Mouse (Mus musculus) kidney, postnatal 4 days (tissue): ENCODE measurements at regions not wholly inside any gene's neighbourhood (a gene's known extent, or its start where the extent isn't known, plus 50 kb on each side); places are given as distances from the start of the nearest gene placed in this dataset.
A peak's percentile ranks its signal among the peaks of the same experiment; 100 is the strongest.

Source experiments
- DNase-seq, 2 experiments: peaks; one replicate each; pipeline ENCODE4 v3.0.0; 2021; ENCODE audit warnings: mixed read lengths in 2 of 2

DNA sequence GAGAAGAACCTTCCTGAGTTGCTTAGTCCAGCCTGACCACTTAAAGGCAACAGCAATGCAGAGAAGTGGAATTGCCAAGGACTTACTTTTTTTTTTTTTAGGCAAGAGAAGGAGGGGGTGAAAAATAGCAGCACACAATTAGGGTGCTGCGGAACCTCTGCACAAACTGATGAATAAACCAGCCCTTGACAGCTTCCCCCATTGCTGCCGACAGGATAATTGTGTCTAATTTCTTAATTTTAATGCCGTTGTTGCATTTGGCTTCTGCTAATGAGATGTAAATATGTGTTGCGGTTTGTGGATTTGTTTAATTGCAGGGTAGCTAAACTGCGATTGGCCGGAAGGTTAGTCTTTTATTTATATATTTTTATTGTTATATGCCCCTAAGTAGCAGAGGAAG lies 157.5 kb upstream of the B3gat1 start:
- no peak for DNase-seq

DNA sequence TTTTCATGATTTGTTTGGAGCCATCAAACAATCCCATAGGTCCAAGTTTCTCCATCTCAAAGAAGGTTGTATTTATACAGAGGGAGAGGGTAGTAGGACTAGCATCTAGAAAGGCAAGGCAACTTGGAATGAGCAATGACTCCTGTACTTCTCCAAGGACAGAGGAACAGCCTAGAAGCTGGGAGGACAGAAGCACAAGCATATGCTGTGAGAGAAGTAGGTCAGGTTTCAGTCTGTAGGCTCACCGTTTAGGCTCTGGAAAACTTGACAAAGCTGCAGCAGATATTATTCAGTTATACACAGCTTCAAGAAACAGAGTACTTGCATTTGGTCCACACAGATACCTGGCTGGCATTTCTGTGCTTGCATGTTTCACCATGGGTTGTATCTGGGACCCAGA lies 131.5 kb upstream of the B3gat1 start:
- no peak for DNase-seq

DNA sequence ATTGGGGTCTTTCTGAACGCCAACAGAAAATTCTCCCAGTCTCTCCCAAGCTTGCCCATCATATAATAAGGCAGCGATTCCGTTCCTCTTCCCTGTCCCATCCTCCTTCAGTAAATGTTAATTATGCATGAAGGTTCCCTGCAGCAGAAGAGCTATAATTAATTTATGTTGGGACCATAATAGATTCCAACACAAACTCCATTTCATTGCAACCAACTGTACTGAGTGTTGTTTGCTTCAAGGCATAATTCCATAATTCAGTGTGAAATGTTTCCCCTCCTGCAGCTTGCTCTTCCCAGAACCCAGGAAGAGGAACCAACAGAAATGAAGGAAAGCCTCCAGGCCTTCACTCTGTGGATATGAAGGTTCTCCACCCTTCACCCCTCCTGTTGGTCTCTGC lies 129.0 kb upstream of the B3gat1 start:
- no peak for DNase-seq

DNA sequence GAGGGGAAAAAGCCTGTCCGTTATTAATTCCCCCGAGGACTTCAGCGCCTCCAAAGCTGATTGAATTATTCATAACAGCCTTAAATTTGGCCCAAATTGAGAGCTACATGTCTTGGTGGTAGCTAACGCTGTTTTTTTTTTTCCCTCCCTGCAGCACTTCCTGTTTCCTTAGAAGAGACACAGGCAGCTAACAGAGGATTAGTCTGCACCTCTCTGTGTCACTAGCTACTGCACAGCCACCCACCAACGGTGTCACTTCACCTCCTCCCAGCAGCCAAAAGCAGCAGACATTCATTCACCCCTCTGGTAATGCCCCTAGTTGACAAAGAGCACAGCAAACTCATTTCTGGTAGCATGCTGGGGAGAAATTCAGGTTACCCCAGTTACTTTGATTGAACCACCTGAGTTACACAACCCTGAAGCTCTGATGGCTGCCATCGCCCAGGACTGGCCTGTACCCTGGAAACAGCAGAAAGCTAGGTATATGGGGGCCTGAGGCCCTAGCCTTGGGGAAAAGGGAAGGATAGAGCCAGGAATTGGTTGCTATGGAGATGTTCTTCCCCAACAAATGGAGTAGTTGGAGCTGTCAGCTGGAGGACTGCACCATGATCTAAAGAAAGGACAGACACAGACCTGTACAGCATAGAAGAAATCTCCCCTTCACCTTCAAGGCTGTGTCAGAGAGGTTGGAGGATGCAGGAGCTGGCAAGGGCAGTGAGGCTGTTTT lies 121.7 kb upstream of the B3gat1 start:
- no peak for DNase-seq

- no peak for DNase-seq
Measured at GRCm38 (mm10) chr9:26622840-26623448, 110.6 kb upstream of the B3gat1 start.

DNA sequence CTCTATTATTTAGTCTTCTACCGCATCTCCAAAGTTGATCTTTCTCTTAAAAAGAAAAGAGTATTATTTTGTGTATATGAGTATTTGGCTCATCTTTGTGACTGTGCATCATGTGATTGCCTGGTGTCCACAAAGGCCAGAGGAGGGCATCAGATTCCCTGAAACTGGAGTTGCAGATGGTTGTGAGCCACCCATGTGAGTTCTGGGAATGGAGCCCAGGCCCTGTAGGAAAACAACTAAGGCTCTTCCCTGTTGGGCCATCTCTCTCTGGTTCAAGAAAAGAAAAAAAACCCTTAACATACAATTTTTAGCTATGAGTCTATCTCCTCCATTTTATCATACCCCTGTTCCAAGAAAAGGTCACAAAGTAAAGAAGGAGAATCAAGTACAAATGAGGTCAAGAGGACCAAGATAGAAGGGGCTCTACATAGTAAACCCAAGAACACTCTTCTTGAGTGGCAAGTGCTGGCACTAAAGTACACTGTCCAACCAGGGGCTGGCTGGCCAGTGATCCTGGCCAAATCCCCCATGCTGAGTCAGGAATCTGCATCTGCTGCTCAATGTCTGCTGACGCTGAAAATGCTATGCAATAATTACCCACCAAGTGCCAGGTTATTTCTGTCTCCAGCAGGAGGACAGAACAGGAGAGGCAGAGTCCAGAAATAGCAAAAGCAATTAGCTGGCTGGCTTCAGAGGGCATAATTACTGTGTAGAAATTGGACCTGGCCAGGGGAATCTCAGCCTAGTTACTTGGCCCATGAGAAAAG lies 108.2 kb upstream of the B3gat1 start:
- peak in 1 of 2 experiments; percentile 13 for DNase-seq

DNA sequence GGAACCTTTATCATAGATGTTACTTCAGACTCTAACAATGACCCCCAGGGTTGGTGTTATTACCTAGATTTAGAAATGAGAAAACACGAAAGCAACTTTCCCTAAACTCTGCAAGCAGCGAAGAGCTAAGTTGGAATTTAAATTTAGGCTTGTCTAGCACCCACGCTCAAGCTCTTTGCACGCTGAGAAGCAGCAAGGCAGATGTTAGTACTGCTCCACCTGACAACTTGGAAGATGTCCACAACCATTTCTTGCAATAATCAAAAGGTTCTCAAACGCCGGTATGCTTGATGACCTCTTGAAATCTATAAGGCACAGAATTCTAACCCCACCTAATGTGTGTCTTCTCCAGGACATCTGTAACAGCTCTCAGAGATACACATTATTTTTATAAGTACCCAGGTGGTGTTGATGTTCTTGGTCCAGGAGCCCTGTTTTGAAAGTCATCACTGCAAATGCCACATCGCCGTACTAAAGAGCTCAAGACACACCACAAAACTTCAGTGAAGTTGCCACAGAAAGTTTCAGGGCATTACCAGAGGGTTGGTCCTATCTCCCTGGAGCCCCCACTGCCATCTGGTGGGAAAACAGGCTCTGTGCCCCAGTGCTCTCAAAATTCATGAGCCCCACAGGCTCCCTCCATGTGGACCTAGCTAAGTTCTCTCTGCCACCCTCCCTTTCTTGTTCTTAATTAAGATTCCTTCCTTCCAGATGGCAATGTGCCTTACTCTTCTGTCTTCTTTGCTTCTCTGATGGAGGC lies 100.5 kb upstream of the B3gat1 start:
- peak in 1 of 2 experiments; percentile 2 for DNase-seq

DNA sequence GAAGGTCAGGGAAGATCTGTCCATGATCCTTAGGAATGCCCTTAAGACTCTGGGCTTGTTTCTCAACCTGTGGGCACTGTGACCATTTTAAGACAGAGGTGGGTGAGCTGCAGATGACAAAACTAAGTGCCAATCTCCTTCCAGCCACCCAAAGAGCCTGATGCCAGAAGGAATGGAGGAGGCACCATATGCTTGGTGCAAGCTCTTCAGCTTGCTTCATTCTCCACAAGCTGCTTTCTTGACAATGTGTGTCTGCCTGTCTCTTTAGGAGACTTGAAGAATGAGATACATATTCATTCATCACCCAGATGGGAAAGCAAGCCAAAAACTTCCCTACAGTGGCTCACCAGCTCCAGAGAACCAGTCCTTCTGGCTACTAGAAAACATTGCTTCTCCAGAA lies 98.3 kb upstream of the B3gat1 start:
- DNase-seq = no peak

DNA sequence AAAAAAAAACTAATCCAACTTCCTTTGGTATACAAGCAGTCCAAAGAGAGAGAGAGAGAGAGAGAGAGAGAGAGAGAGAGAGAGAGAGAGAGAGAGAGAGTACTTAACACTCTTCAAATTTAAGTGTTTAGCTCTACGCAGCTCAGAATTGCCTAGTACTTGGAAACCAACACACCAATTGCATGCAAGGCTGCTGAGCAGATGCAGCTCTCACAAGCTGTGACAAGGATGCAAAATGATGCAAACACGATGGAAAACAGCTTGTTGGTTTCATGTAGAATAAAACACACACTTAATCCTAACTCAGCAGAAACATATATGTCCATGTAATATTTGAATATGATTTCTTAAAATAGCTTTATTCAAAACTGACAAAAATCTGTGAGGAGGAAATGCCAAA lies 94.9 kb upstream of the B3gat1 start:
- no peak for DNase-seq

DNA sequence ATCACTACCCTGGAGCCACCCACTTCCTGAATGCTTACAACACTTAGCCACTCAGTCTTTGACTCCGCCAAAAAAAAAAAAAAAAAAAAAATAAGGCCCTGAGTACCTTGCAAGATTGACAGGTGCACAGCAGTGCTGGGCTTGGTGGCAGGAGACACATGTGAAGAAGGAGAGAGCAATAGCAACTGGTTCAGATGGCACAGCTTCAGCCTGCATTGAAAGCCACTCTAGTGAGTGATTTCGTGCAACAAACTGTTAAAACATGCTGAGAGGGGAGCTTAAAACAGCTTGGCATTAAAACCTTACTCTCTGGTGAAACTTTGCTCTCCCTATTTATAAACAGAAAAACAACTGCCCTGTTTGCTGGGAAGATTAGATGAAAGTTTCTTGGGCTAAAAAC lies 91.2 kb upstream of the B3gat1 start:
- DNase-seq = no peak

GRCm38 (mm10) chr9:26642831-26643230 lies 90.7 kb upstream of the B3gat1 start:
- no peak for DNase-seq

- DNase-seq = no peak
Measured at GRCm38 (mm10) chr9:26649506-26649905, 84.0 kb upstream of the B3gat1 start.

GRCm38 (mm10) chr9:26652920-26653319 lies 80.6 kb upstream of the B3gat1 start:
- DNase-seq = no peak

DNA sequence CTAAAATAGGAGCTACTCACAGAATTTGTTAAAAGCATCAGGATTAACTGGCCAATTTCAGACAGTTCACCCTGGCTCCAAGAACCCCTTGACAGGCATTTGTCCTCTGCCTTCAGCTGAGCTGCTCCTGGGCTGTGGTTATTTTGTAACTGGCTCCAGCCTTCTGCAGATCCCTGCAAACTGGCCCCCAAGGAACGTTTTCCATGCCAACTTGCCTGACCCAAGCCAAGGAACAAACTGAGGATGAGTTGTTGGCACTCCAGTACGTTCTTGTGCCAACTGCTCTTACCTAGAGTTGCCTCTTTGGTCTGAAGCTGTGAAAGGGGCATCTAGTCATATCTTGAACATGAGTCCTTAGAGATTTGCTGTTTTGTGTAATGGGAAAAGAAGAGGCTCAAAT lies 74.2 kb upstream of the B3gat1 start:
- DNase-seq = no peak

GRCm38 (mm10) chr9:26663544-26663943 lies 70.0 kb upstream of the B3gat1 start:
- DNase-seq = no peak

- peak; percentile 5 to 18 for DNase-seq
Measured at GRCm38 (mm10) chr9:26667835-26668234, 65.7 kb upstream of the B3gat1 start.

GRCm38 (mm10) chr9:26674059-26674757 lies 59.3 kb upstream of the B3gat1 start:
- DNase-seq = no peak

DNA sequence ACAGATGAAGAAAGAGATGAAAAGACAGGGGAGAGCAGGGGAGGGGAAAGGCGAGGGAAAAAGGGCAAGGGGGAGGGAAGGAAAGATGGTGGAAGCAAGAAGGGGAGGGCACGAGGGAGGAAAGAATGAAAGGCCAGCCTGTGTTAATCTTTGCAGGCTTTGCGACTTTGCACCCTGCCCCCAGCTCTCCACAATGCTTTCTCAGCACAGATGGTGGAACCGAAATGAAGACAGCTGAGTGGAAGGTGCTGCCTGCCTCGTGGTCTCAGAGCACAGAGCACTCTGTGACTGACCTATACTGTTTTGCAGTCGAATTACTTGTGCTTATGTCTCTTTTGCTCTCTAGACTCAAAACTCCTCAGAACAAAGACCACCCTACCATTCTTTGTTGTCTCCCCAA lies 55.2 kb upstream of the B3gat1 start:
- DNase-seq = peak; percentile 24 to 47

GRCm38 (mm10) chr9:26681516-26681915 lies 52.0 kb upstream of the B3gat1 start:
- DNase-seq = peak; percentile 56 to 70
